Mouse (Mus musculus) NIH3T3 (cell line): ENCODE data around the gene Prf1.
A peak's percentile ranks its signal among the peaks of the same experiment; 100 is the strongest.

Experiments
- DNase-seq: peaks from one replicate; pipeline ENCODE4 v3.0.0-alpha.2; 2012; ENCODE audit warnings: low read depth

Gene Prf1

DNA sequence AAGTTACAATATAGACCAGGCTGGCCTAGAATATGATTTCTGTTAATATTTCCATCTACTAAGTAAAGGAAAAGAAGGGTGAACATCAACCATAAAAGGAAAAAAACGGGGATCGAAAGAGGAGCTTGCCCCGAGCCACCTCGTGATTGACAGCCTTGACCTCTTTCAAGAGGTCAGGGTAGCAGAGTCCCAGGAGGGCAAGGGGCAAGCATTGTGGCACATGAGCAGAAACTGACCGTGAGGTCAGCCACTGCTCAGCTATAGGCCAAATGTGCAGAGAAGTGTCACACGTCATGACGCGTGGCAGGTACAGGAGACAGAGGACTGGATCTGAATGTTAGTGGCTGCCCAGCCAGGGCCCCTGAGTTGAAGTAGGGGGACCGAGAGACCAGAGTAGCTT, 42.6 kb downstream of the Prf1 start:
- DNase-seq = no peak

DNA sequence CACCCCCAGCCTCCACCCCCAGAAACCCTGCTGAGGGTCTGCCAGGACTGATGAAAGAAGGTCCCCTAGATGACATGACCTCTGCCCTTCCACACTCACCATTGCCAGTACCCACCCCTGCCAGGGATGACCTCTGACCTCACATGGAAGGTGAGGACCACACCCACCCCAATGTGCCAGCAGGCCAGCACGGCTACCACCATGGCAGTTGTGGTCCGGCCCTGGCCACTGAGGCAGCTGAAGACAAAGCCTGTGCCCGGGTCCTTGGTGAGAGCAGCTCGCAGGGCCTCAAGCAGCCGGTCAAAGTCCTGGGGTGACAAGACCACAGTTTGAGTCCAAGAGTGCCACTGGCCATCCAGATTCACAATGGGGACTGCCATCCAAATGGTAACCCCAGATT, 43.4 kb downstream of the Prf1 start:
- DNase-seq = no peak

DNA sequence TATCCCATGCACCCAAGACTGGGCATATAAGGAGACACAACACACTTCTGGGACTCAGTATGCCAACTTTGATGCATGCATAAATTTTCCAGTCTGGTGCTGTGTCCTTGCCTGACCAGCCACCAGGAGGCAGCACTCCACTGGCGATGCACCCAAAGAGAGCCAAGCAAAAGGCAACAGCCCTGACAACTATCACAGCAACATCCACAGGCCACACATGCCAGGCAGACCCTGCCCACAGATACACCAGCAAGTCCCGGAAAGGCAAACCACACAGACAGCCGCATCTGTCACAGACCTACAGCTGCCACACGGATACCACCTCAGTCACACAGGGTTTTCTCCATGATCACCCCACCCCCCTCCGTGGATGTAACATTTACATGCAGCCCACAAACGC, 43.9 kb downstream of the Prf1 start:
- DNase-seq = peak; percentile 87

DNA sequence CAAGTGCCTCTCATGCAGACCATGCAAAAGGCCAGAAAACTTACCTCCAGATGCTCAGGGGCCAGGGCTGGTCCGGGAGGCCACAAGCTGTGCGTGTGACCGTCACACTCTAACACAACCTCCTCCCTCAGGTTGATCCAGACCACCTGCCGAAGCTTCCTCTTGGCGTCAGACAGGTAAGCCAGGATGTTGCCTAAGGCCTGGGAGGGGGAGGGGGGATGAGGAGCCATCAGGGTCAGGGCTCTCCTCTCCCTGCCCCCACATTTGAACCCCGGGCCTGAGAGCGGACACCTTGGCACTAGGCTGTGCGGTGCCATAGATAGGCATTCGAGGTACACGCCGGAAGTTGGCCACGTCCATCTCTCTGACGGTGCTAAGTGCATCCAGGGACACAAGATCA, 45.1 kb downstream of the Prf1 start:
- no peak for DNase-seq

DNA sequence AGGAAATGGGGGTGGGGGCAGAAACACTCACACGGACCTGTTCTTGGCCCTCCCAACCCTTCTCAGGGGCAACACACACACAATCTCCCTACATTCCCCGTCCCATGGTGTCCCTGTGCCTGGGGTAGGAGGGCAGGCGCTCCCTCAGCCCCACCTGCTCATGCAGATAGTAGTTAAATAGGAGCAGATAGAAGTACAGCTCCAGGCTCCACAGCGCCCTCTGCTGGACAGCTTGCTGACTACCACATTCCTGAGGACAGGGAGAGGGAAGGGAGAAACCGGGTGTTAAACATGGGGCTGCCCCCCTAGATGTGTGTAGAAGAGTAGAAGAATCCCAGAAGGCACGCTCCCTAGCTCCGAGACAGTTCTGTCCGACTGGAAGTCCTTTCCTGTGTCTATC, 46.3 kb downstream of the Prf1 start:
- DNase-seq = peak; percentile 78

DNA sequence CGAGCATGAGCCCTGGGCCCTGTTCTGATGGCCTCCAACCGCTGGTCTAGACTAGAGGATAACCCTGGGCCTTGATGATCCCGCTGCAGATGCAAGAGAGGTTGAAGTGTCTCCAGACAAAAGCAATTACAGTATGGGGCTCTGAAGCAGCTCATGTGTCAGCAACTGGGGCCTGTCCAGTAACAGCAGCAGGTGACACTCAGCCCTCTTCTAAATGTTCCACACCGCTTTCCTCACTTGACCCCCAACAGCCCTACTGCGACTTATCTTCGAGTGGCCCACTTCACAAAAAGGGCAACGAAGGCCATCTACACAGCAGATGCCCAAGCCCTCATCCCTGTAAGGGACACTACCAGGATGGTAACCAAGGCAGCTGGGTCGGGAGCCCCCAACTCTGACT, 47.5 kb downstream of the Prf1 start:
- no peak for DNase-seq

DNA sequence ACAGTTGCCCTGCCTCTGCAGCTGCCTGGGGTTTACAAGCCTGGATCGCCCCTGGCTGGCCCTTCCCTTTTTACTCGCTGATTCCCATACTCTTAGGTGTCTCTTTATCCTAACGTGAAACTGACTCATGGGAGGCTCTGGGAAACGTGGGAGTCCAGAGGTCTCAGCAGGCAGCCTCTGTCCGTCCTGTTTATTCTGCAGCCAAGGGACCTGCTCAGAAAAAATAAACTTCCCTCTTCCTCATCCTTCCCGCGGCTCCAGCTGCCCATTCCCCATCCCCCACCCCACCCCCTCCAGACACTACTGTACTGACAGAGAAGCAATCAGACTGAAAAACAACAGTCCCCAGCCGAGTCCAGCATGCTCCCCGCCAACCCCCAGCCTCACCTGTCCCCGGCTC, 48.7 kb downstream of the Prf1 start:
- DNase-seq = no peak

DNA sequence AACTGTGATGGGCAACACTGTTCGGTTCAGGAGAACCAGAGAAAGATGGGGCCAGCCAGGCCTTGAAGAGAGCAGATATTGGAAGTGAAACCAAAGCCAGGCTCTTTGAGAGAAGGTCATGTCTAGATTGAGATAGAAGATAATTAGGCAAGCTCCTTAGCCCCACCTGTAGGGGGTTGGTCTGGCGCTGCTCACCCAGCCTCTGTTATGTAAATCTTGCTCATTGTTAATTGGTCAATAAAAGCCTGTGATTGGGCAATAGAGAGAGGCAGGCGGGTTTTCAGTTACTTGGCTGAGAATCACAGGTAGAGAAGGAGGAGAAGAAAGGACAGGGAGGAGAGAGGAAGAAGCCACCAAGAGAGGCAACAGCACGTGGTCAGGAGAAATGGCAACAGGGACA, 53.6 kb downstream of the Prf1 start:
- no peak for DNase-seq
